Comparison of ENCODE assay signal across 24 mouse cellular contexts in the genomic region with DNA sequence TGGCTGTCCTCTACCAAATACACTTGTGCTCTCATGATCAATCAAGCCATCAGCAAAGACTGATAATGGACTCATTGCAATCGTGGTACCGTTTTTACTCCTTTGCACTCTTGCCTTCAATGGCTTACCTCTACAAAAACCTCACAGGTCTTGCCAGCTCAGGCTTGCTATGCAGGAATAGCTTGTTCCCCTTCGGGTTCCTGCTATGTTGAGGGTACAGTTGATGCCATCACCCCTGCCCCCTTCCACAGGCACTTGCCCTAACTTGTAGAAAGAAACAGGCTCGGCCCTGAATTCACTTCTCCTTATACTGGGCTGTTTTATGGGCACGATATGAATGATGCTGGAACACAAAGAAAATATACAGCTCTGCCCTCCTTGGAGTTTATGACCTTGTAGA. TPM values are rescaled to one million over a fixed set of nuclear protein-coding genes. Genes with fewer than 3 reads are reported as not detected.
"Had no signal": no experiment of that assay in that cellular context is flagged by ENCODE, and none has a peak within 500 bp of the region (broad histone marks: within the 10 kb centered on the region; RNA-seq: fewer than 3 reads in every experiment).

No protein-coding gene starts in this region.

- H3K4me3 ChIP-seq: liver, embryonic 12.5 days; midbrain, embryonic 10.5 days; midbrain, embryonic 13.5 days; midbrain, embryonic 15.5 days; myocyte; neural tube, embryonic 13.5 days; neural tube, embryonic 15.5 days had no signal

- H3K27me3 ChIP-seq: liver, embryonic 12.5 days; midbrain, embryonic 13.5 days; midbrain, embryonic 15.5 days; neural tube, embryonic 13.5 days; neural tube, embryonic 15.5 days had no signal

- H3K36me3 ChIP-seq: liver, embryonic 12.5 days; midbrain, embryonic 10.5 days; midbrain, embryonic 13.5 days; midbrain, embryonic 15.5 days; neural tube, embryonic 13.5 days; neural tube, embryonic 15.5 days had no signal

- ATAC-seq: liver, embryonic 12.5 days; midbrain, embryonic 13.5 days; midbrain, embryonic 15.5 days had no signal

- DNase-seq: lung, adult 18-20 months; lung, embryonic 14.5 days; lung, postnatal 10 days; lung, postnatal 4 days; retina, postnatal 1 day; right cerebral cortex, adult 18-20 months; right cerebral cortex, postnatal 25 days; right cerebral cortex, postnatal 4 days; spleen, adult 18-20 months; thymus, adult 18-20 months; thymus, postnatal 14 days; thymus, postnatal 36 days had no signal

- H3K27ac ChIP-seq: liver, embryonic 12.5 days; liver, embryonic 14.5 days; midbrain, embryonic 10.5 days; midbrain, embryonic 13.5 days; midbrain, embryonic 15.5 days; neural tube, embryonic 13.5 days; neural tube, embryonic 15.5 days had no signal

- H3K9me3 ChIP-seq: midbrain, embryonic 10.5 days; midbrain, embryonic 13.5 days; midbrain, embryonic 15.5 days; neural tube, embryonic 13.5 days; neural tube, embryonic 15.5 days had no signal

- H3K4me1 ChIP-seq: liver, embryonic 12.5 days; midbrain, embryonic 10.5 days; midbrain, embryonic 13.5 days; midbrain, embryonic 15.5 days; neural tube, embryonic 13.5 days; neural tube, embryonic 15.5 days had no signal

RNA-seq across cellular contexts. Expression of a gene that starts 41.7 kb away (rescaled TPM):
- total RNA-seq: liver, adult 2 months; megakaryocyte, adult 5-6 weeks; megakaryocyte-erythroid progenitor cell, adult 5-6 weeks had no signal
- polyA plus RNA-seq: liver, adult 2 months; lung, embryonic 16.5 days; myocyte had no signal
